Mouse (Mus musculus): ENCODE data around the gene Rpl10a.

DNA sequence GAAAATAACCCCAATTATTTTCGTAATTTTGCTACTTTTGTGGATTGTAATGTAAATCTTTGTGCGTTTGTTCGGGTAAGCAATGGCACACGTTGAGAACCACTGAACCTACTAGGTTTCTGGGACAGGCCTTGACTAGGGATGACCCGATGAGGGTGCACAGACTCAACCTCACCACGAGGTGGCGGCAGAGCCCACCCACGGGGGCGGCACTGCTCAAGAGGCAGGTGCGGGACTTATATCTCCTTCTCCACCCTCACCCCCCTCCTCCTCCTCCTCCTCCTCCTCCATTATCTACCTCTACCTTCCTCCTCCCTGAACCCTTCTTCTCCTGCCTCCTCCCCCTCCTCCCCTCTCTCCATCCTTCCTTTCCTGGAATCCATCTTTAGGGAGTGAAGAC, 45.5 kb downstream of the Rpl10a start:
- TF ChIP-seq POLR2A (IDR thresholded peaks at IDR 0.05; ENCODE audit: borderline replicate concordance, low read depth, low read length) (no peak), CTCF (IDR thresholded peaks at IDR 0.05; ENCODE audit: low read depth, low read length) (peak; percentile 56)
